11 mouse cellular contexts compared by ENCODE assay signal in the genomic region with DNA sequence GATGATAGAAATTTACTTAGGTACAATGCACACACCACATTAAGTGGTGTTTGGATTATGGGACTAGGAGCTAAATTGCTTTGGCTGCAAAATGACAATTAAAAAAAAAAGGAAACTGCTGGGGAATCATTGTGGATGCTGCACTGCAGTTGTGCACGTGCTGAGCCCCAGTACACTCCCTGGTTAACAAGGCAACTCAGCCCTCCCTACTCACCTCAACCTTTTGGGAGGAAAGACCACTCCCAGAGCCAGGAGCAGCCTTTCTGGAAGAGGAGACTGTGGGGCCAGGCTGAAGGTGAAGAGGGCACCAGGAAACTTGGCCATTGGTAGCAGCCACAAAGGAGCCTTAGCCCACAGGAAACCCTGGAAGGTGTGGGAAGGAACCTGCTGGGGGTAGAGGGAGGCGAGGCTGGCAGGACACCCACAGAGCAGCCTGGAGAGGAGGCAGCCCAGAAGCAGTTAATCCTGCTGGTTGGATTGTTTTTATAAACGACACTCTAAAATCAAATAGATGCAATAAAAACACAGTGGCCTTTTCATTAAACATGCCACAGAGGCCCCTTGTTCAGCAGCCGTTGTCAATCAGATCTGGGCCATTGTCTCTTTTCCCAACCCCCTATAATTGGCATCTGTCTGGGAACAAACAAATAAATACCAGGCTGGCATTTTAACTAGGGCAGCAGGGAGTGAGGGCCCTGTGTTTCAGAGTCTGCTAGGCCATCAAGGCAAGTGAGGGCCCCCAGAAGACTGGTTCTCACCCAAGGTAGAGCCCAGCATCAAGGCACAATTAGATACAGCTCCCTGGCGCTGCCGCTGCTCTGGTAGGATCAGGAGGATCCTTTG.
A peak's percentile ranks its signal among the peaks of the same experiment; 100 is the strongest.
DNase-seq lines count a peak whose midpoint lies in the region; ATAC-seq and TF ChIP-seq lines count a peak whose summit lies in the region.
"Had no signal": no experiment of that assay in that cellular context is flagged by ENCODE, and none has a peak within 500 bp of the region (broad histone marks: within the 10 kb centered on the region; RNA-seq: fewer than 3 reads in every experiment).

No protein-coding gene starts in this region.

- H3K27ac ChIP-seq in embryonic facial prominence, embryonic 14.5 days (replicated peaks; ENCODE audit: low read depth, low read length): no peak overlapping the region
- 0 out of 2 replicates have a peak overlapping the region, but pooled peaks have one; percentile 9 for H3K27ac ChIP-seq in hindbrain, embryonic 16.5 days (ENCODE audit: low read depth, low read length)
- no peak overlapping the region for H3K27ac ChIP-seq in midbrain, postnatal 0 days (ENCODE audit: low read depth, low read length)
- no peak overlapping the region for H3K27ac ChIP-seq in liver, postnatal 0 days (ENCODE audit: low read depth)
- H3K27ac ChIP-seq: embryonic facial prominence, embryonic 12.5 days; intestine, embryonic 15.5 days; macrophage had no signal

- no peak for DNase-seq in frontal cortex, postnatal 14 days (ENCODE audit: low spot score in 2 of 2)
- peak; percentile 42 for DNase-seq in embryonic facial prominence, embryonic 14.5 days (ENCODE audit: low spot score)
- DNase-seq in midbrain, postnatal 0 days (ENCODE audit: low spot score): peak; percentile 32
- no peak for DNase-seq in adrenal gland, postnatal 36 days
- DNase-seq in adrenal gland, postnatal 4 days (ENCODE audit: low spot score in 2 of 2): no peak
- no peak for DNase-seq in liver, postnatal 0 days

- no peak overlapping the region for H3K9ac ChIP-seq in embryonic facial prominence, embryonic 14.5 days (ENCODE audit: low read depth, low read length)
- H3K9ac ChIP-seq in hindbrain, embryonic 16.5 days (ENCODE audit: low read depth, low read length): no peak overlapping the region
- H3K9ac ChIP-seq in midbrain, postnatal 0 days (replicated peaks; ENCODE audit: low read length, poor library complexity, severe bottlenecking): no peak overlapping the region
- H3K9ac ChIP-seq in liver, postnatal 0 days (replicated peaks): no peak overlapping the region
- H3K9ac ChIP-seq: embryonic facial prominence, embryonic 12.5 days; intestine, embryonic 15.5 days had no signal

- no peaks in the 10 kb centered on the region for H3K36me3 ChIP-seq in embryonic facial prominence, embryonic 14.5 days (ENCODE audit: control insufficient read depth, insufficient read depth, low read length)
- no peaks in the 10 kb centered on the region for H3K36me3 ChIP-seq in hindbrain, embryonic 16.5 days (ENCODE audit: control insufficient read depth, insufficient read depth, low read length)
- H3K36me3 ChIP-seq in midbrain, postnatal 0 days (ENCODE audit: insufficient read depth, low read length): no peaks in the 10 kb centered on the region
- no peaks in the 10 kb centered on the region for H3K36me3 ChIP-seq in liver, postnatal 0 days (replicated peaks; ENCODE audit: insufficient read depth, low read length)
- H3K36me3 ChIP-seq: embryonic facial prominence, embryonic 12.5 days; intestine, embryonic 15.5 days had no signal

- 24% methylated on average over 6 of the region's 6 CpGs for WGBS in embryonic facial prominence, embryonic 14.5 days
- WGBS in hindbrain, embryonic 16.5 days: 3% methylated on average over 6 of the region's 6 CpGs
- WGBS in midbrain, postnatal 0 days: 25% methylated on average over 6 of the region's 6 CpGs
- 45% methylated on average over 6 of the region's 6 CpGs for WGBS in liver, postnatal 0 days (ENCODE audit: insufficient replicate concordance)

- H3K9me3 ChIP-seq in embryonic facial prominence, embryonic 14.5 days (ENCODE audit: control insufficient read depth, low read length): no peaks in the 10 kb centered on the region
- no peaks in the 10 kb centered on the region for H3K9me3 ChIP-seq in hindbrain, embryonic 16.5 days (ENCODE audit: control insufficient read depth, low read length)
- H3K9me3 ChIP-seq in midbrain, postnatal 0 days (ENCODE audit: low read length): no peaks in the 10 kb centered on the region
- H3K9me3 ChIP-seq in liver, postnatal 0 days (ENCODE audit: low read length): no peaks in the 10 kb centered on the region
- H3K9me3 ChIP-seq: embryonic facial prominence, embryonic 12.5 days; intestine, embryonic 15.5 days had no signal

- ATAC-seq in frontal cortex, adult (ENCODE audit: low TSS enrichment): peak; percentile 49
- ATAC-seq in embryonic facial prominence, embryonic 14.5 days (ENCODE audit: low read depth): no peak
- peak; percentile 46; the same call in 1 of the 2 replicates for ATAC-seq in hindbrain, embryonic 16.5 days
- ATAC-seq in midbrain, postnatal 0 days (ENCODE audit: low FRiP score): no peak
- no peak for ATAC-seq in liver, postnatal 0 days
- ATAC-seq: intestine, embryonic 15.5 days had no signal

- no peaks in the 10 kb centered on the region for H3K27me3 ChIP-seq in embryonic facial prominence, embryonic 14.5 days (replicated peaks; ENCODE audit: control insufficient read depth, insufficient read depth, low read length)
- no peaks in the 10 kb centered on the region for H3K27me3 ChIP-seq in hindbrain, embryonic 16.5 days (replicated peaks; ENCODE audit: control insufficient read depth, insufficient read depth, low read length)
- H3K27me3 ChIP-seq in midbrain, postnatal 0 days (ENCODE audit: insufficient read depth, low read length): no peaks in the 10 kb centered on the region
- no peaks in the 10 kb centered on the region for H3K27me3 ChIP-seq in liver, postnatal 0 days (ENCODE audit: insufficient read depth, low read length)
- H3K27me3 ChIP-seq: embryonic facial prominence, embryonic 12.5 days; intestine, embryonic 15.5 days had no signal

- no peak overlapping the region for H3K4me2 ChIP-seq in embryonic facial prominence, embryonic 14.5 days (ENCODE audit: low read depth, low read length)
- no peak overlapping the region for H3K4me2 ChIP-seq in hindbrain, embryonic 16.5 days (ENCODE audit: low read length)
- no peak overlapping the region for H3K4me2 ChIP-seq in midbrain, postnatal 0 days (ENCODE audit: low read depth, low read length, poor library complexity, severe bottlenecking)
- no peak overlapping the region for H3K4me2 ChIP-seq in liver, postnatal 0 days (ENCODE audit: low read depth, low read length)
- H3K4me2 ChIP-seq: embryonic facial prominence, embryonic 12.5 days; intestine, embryonic 15.5 days had no signal

- H3K4me1 ChIP-seq in embryonic facial prominence, embryonic 14.5 days (ENCODE audit: control insufficient read depth, insufficient read depth, low read length): peaks cover 8% of the 10 kb centered on the region; the same call in 1 of the 2 replicates
- H3K4me1 ChIP-seq in hindbrain, embryonic 16.5 days (ENCODE audit: control insufficient read depth, insufficient read depth, low read depth, low read length): peaks cover 11% of the 10 kb centered on the region; the same call in 1 of the 2 replicates
- 0 out of 2 replicates have a peak, but pooled peaks cover 2% of the 10 kb centered on the region for H3K4me1 ChIP-seq in midbrain, postnatal 0 days (ENCODE audit: insufficient read depth, low read length)
- no peaks in the 10 kb centered on the region for H3K4me1 ChIP-seq in liver, postnatal 0 days (ENCODE audit: insufficient read depth)
- H3K4me1 ChIP-seq: intestine, embryonic 15.5 days had no signal

- no peak overlapping the region for H3K4me3 ChIP-seq in embryonic facial prominence, embryonic 14.5 days (ENCODE audit: low read depth, low read length)
- no peak overlapping the region for H3K4me3 ChIP-seq in hindbrain, embryonic 16.5 days (ENCODE audit: low read length)
- no peak overlapping the region for H3K4me3 ChIP-seq in midbrain, postnatal 0 days (ENCODE audit: low read depth, low read length)
- H3K4me3 ChIP-seq in liver, postnatal 0 days (ENCODE audit: low read depth, low read length): no peak overlapping the region
- H3K4me3 ChIP-seq: embryonic facial prominence, embryonic 12.5 days; intestine, embryonic 15.5 days had no signal

- no peak for TF ChIP-seq CTCF in midbrain, postnatal 0 days (IDR thresholded peaks at IDR 0.05)
- TF ChIP-seq CTCF in liver, postnatal 0 days (IDR thresholded peaks at IDR 0.05; ENCODE audit: low read depth): no peak

- no peak for TF ChIP-seq EP300 in liver, postnatal 0 days (IDR thresholded peaks at IDR 0.05; ENCODE audit: low read depth)

Comparison
In these comparisons a context has a peak if more than half of its experiments do, and no peak if none do; other contexts are left out.
1. ATAC-seq: peak in frontal cortex, adult (single experiment) and hindbrain, embryonic 16.5 days (single experiment); none in embryonic facial prominence, embryonic 14.5 days (single experiment), midbrain, postnatal 0 days (single experiment) and liver, postnatal 0 days (single experiment).
2. DNase-seq: peak in embryonic facial prominence, embryonic 14.5 days (single experiment) and midbrain, postnatal 0 days (single experiment); none in frontal cortex, postnatal 14 days (0 of 2), adrenal gland, postnatal 36 days (0 of 2), adrenal gland, postnatal 4 days (0 of 2) and liver, postnatal 0 days (single experiment).